Mouse (Mus musculus): Measurements from ENCODE around the gene Lhx2. TPM values are rescaled to one million over a fixed set of nuclear protein-coding genes. Genes with fewer than 3 reads are reported as not detected.

The Lhx2 gene
- total RNA-seq, 2 experiments from 2014 or later: 0.15 TPM; not detected in 1

GRCm38 (mm10) chr2:38357294-38358246 lies 18.5 kb downstream of the Lhx2 start:
- intact Hi-C loops (cut with DNase I): no loop called here
- no peak for DNase-seq

GRCm38 (mm10) chr2:38358611-38359010 lies 19.5 kb downstream of the Lhx2 start:
- no peak for DNase-seq
- intact Hi-C loops (cut with DNase I): no loop called here

- DNase-seq: peak in 1 of 2 experiments; percentile 37
- intact Hi-C loops (cut with DNase I): no loop called here
Measured at GRCm38 (mm10) chr2:38359186-38359585, 20.1 kb downstream of the Lhx2 start.

- DNase-seq: no peak
- intact Hi-C loops (cut with DNase I): no loop called here
Measured at GRCm38 (mm10) chr2:38359811-38360210, 20.7 kb downstream of the Lhx2 start.

GRCm38 (mm10) chr2:38366222-38366621 lies 27.1 kb downstream of the Lhx2 start:
- DNase-seq: no peak
- intact Hi-C loops (cut with DNase I): no loop called here

GRCm38 (mm10) chr2:38367023-38367422 lies 27.9 kb downstream of the Lhx2 start:
- no peak for DNase-seq
- intact Hi-C loops (cut with DNase I): no loop called here

GRCm38 (mm10) chr2:38367852-38368251 lies 28.8 kb downstream of the Lhx2 start:
- intact Hi-C loops (cut with DNase I): no loop called here
- DNase-seq: no peak

GRCm38 (mm10) chr2:38368746-38369330 lies 29.8 kb downstream of the Lhx2 start:
- intact Hi-C loops (cut with DNase I): no loop called here
- DNase-seq: peak in 1 of 2 experiments; percentile 60

GRCm38 (mm10) chr2:38375606-38376304 lies 36.7 kb downstream of the Lhx2 start:
- DNase-seq: peak; percentile 61 to 76
- intact Hi-C loops (cut with DNase I): loop anchor here (1.0 kb wide), 2 partner anchors 189 to 450 kb away; no protein-coding TSS in a partner anchor

- DNase-seq: no peak
- intact Hi-C loops (cut with DNase I): no loop called here
Measured at GRCm38 (mm10) chr2:38377254-38377653, 38.2 kb downstream of the Lhx2 start.

GRCm38 (mm10) chr2:38378346-38378745 lies 39.3 kb downstream of the Lhx2 start:
- intact Hi-C loops (cut with DNase I): loop anchor here (2.0 kb wide), 1 partner anchor 564 kb away; no protein-coding TSS in a partner anchor
- no peak for DNase-seq

GRCm38 (mm10) chr2:38378849-38379545 lies 39.9 kb downstream of the Lhx2 start:
- intact Hi-C loops (cut with DNase I): loop anchor here (2.0 kb wide), 1 partner anchor 564 kb away; no protein-coding TSS in a partner anchor
- no peak for DNase-seq

GRCm38 (mm10) chr2:38379546-38379870 lies 40.4 kb downstream of the Lhx2 start:
- no peak for DNase-seq
- intact Hi-C loops (cut with DNase I): loop anchor here (2.0 kb wide), 1 partner anchor 565 kb away; no protein-coding TSS in a partner anchor

- no peak for DNase-seq
- intact Hi-C loops (cut with DNase I): no loop called here
Measured at GRCm38 (mm10) chr2:38380136-38381083, 41.3 kb downstream of the Lhx2 start.

GRCm38 (mm10) chr2:38387568-38388262 lies 48.6 kb downstream of the Lhx2 start:
- no peak for DNase-seq
- intact Hi-C loops (cut with DNase I): no loop called here

- intact Hi-C loops (cut with DNase I): no loop called here
- peak; percentile 8 to 41 for DNase-seq
Measured at GRCm38 (mm10) chr2:38394977-38395868, 56.1 kb downstream of the Lhx2 start.

- no peak for DNase-seq
Measured at GRCm38 (mm10) chr2:38395869-38396236, 56.8 kb downstream of the Lhx2 start.

GRCm38 (mm10) chr2:38397306-38397705 lies 58.2 kb downstream of the Lhx2 start:
- intact Hi-C loops (cut with DNase I): no loop called here
- no peak for DNase-seq

More at GRCm38 (mm10) chr2:38395869-38396236, 56.8 kb downstream of the Lhx2 start:
- intact Hi-C loops (cut with DNase I): no loop called here

Measured in heart, postnatal 10 days (tissue).